Mouse (Mus musculus) gastrocnemius, postnatal 14 days (tissue): ENCODE results near the gene Olfr362. TPM values are rescaled to one million over a fixed set of nuclear protein-coding genes. Genes with fewer than 3 reads are reported as not detected.
"Not testable (repeated sequence)": the region's sequence is repeated elsewhere in the genome, so short reads cannot be mapped to it uniquely, and the experiment has no call there.

Source experiments
- DNase-seq: peaks from one replicate; pipeline ENCODE4 v3.0.0; 2021; ENCODE audit warnings: mixed read lengths
- intact Hi-C: fragments of 180-260 bp; cut with DNase I; formaldehyde crosslinking; loops from one replicate; pipeline ENCODE4 v1.15.1; 2025; ENCODE audit warnings: low total_unique reads
- long read RNA-seq, 2 experiments: library from polyadenylated mRNA; stranded (forward); transcript quantifications; one replicate each; pipeline ENCODE4 v2.0.0; 2021
- total RNA-seq, 2 experiments: library from RNA; stranded (reverse); gene quantifications; 2 replicates each; pipeline ENCODE4 v1.2.3; 2021

Gene Olfr362
- total RNA-seq = not detected
- long read RNA-seq, experiment 1 = 0 reads
- long read RNA-seq, experiment 2 = 0 reads

DNA sequence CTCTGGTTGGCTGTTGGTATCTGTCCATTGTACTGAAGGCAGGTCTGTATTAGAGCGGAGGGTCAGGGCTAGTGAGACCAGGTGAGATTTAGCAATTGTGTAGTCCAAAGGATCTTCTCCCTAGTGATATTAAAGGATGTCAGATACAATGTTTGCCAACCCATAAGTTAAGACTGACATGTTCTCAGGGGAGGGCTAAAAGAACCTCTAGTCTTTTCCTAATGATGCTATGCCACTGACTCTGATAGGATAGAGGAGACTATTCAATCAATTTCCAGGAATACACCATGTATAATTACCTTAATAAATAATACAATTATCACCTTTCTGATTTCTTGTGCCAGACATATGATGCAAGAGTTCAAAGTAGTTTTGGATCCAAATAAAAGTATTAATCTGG lies at the start of gene Olfr362:
Gene Olfr362 (minus strand): TSS at position 101 of the 400 bp plus-strand sequence.
- no peak for DNase-seq
- intact Hi-C loops = no loop called here

DNA sequence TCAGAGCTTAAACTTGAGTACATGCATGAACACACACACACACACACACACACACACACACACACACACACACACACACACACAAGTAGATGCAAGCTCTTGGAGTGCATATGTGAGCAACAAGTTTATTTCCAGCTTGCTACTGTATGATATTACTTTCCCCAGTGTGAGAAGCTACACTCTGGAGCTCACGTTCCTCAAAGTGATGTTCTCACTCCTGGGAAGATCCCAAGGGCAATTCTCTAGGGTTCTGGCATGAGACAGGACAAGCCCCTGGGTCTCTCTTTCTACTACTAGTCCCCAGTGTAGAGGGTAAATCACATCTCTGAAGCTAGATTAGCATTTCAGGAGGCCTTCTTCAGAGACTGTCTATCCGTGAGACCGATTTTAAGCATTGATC lies 21.3 kb upstream of the Olfr362 start, which contains the start of gene Olfr364-ps1:
Gene Olfr364-ps1 (plus strand): TSS at position 301 of the 400 bp plus-strand sequence.
- no peak for DNase-seq
- intact Hi-C loops = no loop called here

DNA sequence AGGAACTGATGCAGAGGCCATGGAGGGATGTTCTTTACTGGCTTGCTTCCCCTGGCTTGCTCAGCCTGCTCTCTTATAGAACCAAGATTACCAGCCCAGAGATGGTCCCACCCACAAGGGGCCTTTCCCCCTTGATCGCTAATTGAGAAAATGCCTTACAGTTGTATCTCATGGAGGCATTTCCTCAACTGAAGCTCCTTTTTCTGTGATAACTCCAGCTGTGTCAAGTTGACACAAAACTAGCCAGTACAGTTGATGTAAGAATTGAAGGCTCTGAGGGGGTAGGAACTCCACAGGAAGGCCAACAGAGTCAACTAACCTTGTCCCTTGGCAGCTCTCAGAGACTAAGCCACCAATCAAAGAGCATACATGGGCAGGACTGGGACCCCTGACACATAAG lies 28.5 kb downstream of the Olfr362 start, which contains the start of gene Olfr361:
Gene Olfr361 (minus strand): TSS at position 101 of the 400 bp plus-strand sequence.
- DNase-seq, intact Hi-C loops: not testable (repeated sequence)

DNA sequence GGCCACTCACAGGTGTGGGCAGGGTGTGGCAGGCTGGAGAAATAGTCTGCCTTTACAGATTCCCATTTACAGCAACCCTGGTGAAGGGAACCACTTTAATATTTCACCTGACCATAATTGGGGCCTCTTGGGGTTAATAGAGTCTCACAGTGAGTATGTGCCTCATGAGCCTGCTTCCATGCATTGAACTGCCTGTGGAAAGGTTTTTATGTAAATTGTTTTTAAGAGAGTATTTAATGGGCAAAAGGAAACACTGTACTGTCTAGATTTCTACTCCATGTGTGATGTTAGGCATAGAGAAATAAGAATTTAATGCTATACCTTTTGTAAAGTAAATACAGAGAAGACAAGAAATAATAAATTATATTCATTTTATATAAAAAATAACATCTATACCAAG lies 52.3 kb downstream of the Olfr362 start, which contains the start of gene Olfr360:
Gene Olfr360 (plus strand): TSS at position 301 of the 400 bp plus-strand sequence.
- intact Hi-C loops = no loop called here
- DNase-seq = no peak

Other genes with a start within 250 kb of the Olfr362 start
- gene Olfr352, start 249.4 kb downstream of the Olfr362 start, total RNA-seq = not detected
- gene Olfr353, start 225.0 kb downstream of the Olfr362 start, total RNA-seq = not detected
- not detected for gene Olfr354, start 212.2 kb downstream of the Olfr362 start, total RNA-seq
- not detected for gene Olfr355, start 189.0 kb downstream of the Olfr362 start, total RNA-seq
- not detected for gene Olfr356, start 180.8 kb downstream of the Olfr362 start, total RNA-seq
- gene Olfr357, start 124.1 kb downstream of the Olfr362 start, total RNA-seq = not detected
- gene Olfr358, start 108.6 kb downstream of the Olfr362 start, total RNA-seq = not detected
- not detected for gene Olfr360, start 52.2 kb downstream of the Olfr362 start, total RNA-seq
- gene Olfr361, start 28.6 kb downstream of the Olfr362 start, total RNA-seq = not detected
- not detected for gene Olfr364-ps1, start 21.4 kb upstream of the Olfr362 start, total RNA-seq
- gene Olfr365, start 70.3 kb upstream of the Olfr362 start, total RNA-seq = not detected
- gene Olfr366, start 93.7 kb upstream of the Olfr362 start, total RNA-seq = not detected
- not detected for gene Olfr368, start 208.6 kb upstream of the Olfr362 start, total RNA-seq
- 10 to 100 TPM; 16.6 to 20.9 TPM for gene Pdcl, start 241.4 kb upstream of the Olfr362 start, total RNA-seq